Mouse (Mus musculus) adrenal gland, adult (tissue): Measurements from ENCODE around the gene Ccnl2.
A peak's percentile ranks its signal among the peaks of the same experiment; 100 is the strongest.
"Not testable (repeated sequence)": the region's sequence is repeated elsewhere in the genome, so short reads cannot be mapped to it uniquely, and the experiment has no call there.

Experiments used
- DNase-seq, 2 experiments: peaks; one replicate each; pipeline ENCODE4 v3.0.0; 2022 to 2023; ENCODE audit warnings: low spot score in 1 of 2; ENCODE audit not compliant: inconsistent age in 2 of 2

Ccnl2 gene

GRCm38 (mm10) chr4:155788833-155789232 lies 23.5 kb upstream of the Ccnl2 start:
- DNase-seq = not testable (repeated sequence)

GRCm38 (mm10) chr4:155790021-155790489 lies 22.2 kb upstream of the Ccnl2 start, which contains the start of gene Ankrd65:
Gene Ankrd65, plus strand, starts transcription at chr4:155790439.
- no peak for DNase-seq

- no peak for DNase-seq
Measured at GRCm38 (mm10) chr4:155790650-155791161, 21.6 kb upstream of the Ccnl2 start.

- DNase-seq = peak in 1 of 2 experiments; percentile 21
Measured at GRCm38 (mm10) chr4:155791240-155791933, 20.9 kb upstream of the Ccnl2 start.

GRCm38 (mm10) chr4:155793730-155794129 lies 18.6 kb upstream of the Ccnl2 start:
- DNase-seq = no peak

GRCm38 (mm10) chr4:155802075-155802474 lies 10.2 kb upstream of the Ccnl2 start:
- peak in 1 of 2 experiments; percentile 18 for DNase-seq

GRCm38 (mm10) chr4:155802741-155803339 lies 9.4 kb upstream of the Ccnl2 start, which contains the start of gene Mrpl20:
Gene Mrpl20, plus strand, starts transcription at chr4:155802878.
- peak in 1 of 2 experiments; percentile 54 for DNase-seq

- peak; percentile 95 to 98 for DNase-seq
Measured at GRCm38 (mm10) chr4:155803340-155804041, 8.8 kb upstream of the Ccnl2 start.

GRCm38 (mm10) chr4:155807841-155808240 lies 4.4 kb upstream of the Ccnl2 start:
- no peak for DNase-seq

- peak; percentile 46 to 77 for DNase-seq
Measured at GRCm38 (mm10) chr4:155812665-155813181, 434 bp downstream of the Ccnl2 start.

- peak in 1 of 2 experiments; percentile 16 for DNase-seq
Measured at GRCm38 (mm10) chr4:155817533-155817932, 5.2 kb downstream of the Ccnl2 start.

GRCm38 (mm10) chr4:155821025-155821424 lies 8.7 kb downstream of the Ccnl2 start:
- peak in 1 of 2 experiments; percentile 56 for DNase-seq

GRCm38 (mm10) chr4:155823443-155823842 lies 11.2 kb downstream of the Ccnl2 start:
- DNase-seq = peak; percentile 38 to 83

GRCm38 (mm10) chr4:155829866-155830265 lies 17.6 kb downstream of the Ccnl2 start:
- peak in 1 of 2 experiments; percentile 65 for DNase-seq

- no peak for DNase-seq
Measured at GRCm38 (mm10) chr4:155830596-155830995, 18.3 kb downstream of the Ccnl2 start.

GRCm38 (mm10) chr4:155831205-155831766 lies 19.0 kb downstream of the Ccnl2 start, which contains the start of gene Aurkaip1:
Gene Aurkaip1, plus strand, starts transcription at chr4:155831272.
- peak; percentile 96 to 98 for DNase-seq

- no peak for DNase-seq
Measured at GRCm38 (mm10) chr4:155831831-155832230, 19.5 kb downstream of the Ccnl2 start.

- DNase-seq = no peak
Measured at GRCm38 (mm10) chr4:155832321-155832720, 20.0 kb downstream of the Ccnl2 start.

- no peak for DNase-seq
Measured at GRCm38 (mm10) chr4:155833234-155833633, 20.9 kb downstream of the Ccnl2 start.

- peak; percentile 82 to 94 for DNase-seq
Measured at GRCm38 (mm10) chr4:155833836-155834235, 21.5 kb downstream of the Ccnl2 start.
